Mouse (Mus musculus) MEL (cell line): ENCODE measurements at regions not wholly inside any gene's neighbourhood (a gene's known extent, or its start where the extent isn't known, plus 50 kb on each side); places are given as distances from the start of the nearest gene placed in this dataset.

ENCODE experiments used
- DNase-seq: peaks from one replicate; pipeline ENCODE4 v3.0.0; 2011; ENCODE audit warnings: low read depth, low spot score
- H3K27ac ChIP-seq: 2 replicates; pipeline ENCODE4 v1.5.1; 2012; ENCODE audit warnings: low read depth, mild to moderate bottlenecking, control low read depth, low read length, moderate library complexity; ENCODE audit not compliant: control insufficient read depth
- H3K27me3 ChIP-seq, 2 experiments: fragments of 150-350 bp in 1 of 2; sonication (generic) in 1 of 2; 2 replicates each; pipeline ENCODE4 v1.6.1; 2012; ENCODE audit warnings: low read length in 2 of 2, mild to moderate bottlenecking in 2 of 2, improper control_type of control experiment in 1 of 2, moderate library complexity in 1 of 2; ENCODE audit not compliant: insufficient read depth in 2 of 2, control insufficient read depth in 1 of 2
- H3K36me3 ChIP-seq, 2 experiments: 2 replicates each; pipeline ENCODE4 v1.6.1; 2012 to 2014; ENCODE audit warnings: low read length in 2 of 2, improper control_type of control experiment in 1 of 2, inconsistent platforms in 1 of 2, mild to moderate bottlenecking in 1 of 2; ENCODE audit not compliant: insufficient read depth in 2 of 2, control insufficient read depth in 1 of 2
- H3K4me1 ChIP-seq, 2 experiments: fragments of 150-350 bp in 1 of 2; sonication (generic) in 1 of 2; 2 replicates each; pipeline ENCODE4 v1.6.1; 2012; ENCODE audit warnings: low read length in 2 of 2, improper control_type of control experiment in 1 of 2, mild to moderate bottlenecking in 1 of 2; ENCODE audit not compliant: insufficient read depth in 2 of 2, control insufficient read depth in 1 of 2
- H3K4me3 ChIP-seq, 2 experiments: fragments of 150-350 bp in 1 of 2; sonication (generic) in 1 of 2; 2 replicates each; pipeline ENCODE4 v1.5.1; 2012; ENCODE audit warnings: low read depth in 2 of 2, low read length in 2 of 2, mild to moderate bottlenecking in 2 of 2, moderate library complexity in 2 of 2, control low read depth in 1 of 2, improper control_type of control experiment in 1 of 2; ENCODE audit not compliant: control insufficient read depth in 1 of 2, insufficient read depth in 1 of 2
- H3K79me2 ChIP-seq: 2 replicates; pipeline ENCODE4 v1.6.1; 2012; ENCODE audit warnings: mild to moderate bottlenecking, low read length, moderate library complexity; ENCODE audit not compliant: control insufficient read depth, poor library complexity, insufficient read depth
- H3K9ac ChIP-seq: 2 replicates; pipeline ENCODE4 v1.6.1; 2012; ENCODE audit warnings: low read depth, mild to moderate bottlenecking, control low read depth, low read length, moderate library complexity; ENCODE audit not compliant: control insufficient read depth, poor library complexity, severe bottlenecking
- H3K9me3 ChIP-seq: fragments of 150-350 bp; sonication (generic); replicated peaks from 2 replicates; pipeline ENCODE4 v1.6.1; 2012; ENCODE audit warnings: mild to moderate bottlenecking, low read length, improper control_type of control experiment, moderate library complexity; ENCODE audit not compliant: insufficient read depth
- CHD1 ChIP-seq: IDR thresholded peaks from 2 replicates; pipeline ENCODE4 v1.6.1; 2012; ENCODE audit warnings: low read depth, mild to moderate bottlenecking, inconsistent platforms, low read length, improper control_type of control experiment
- CHD2 ChIP-seq: IDR thresholded peaks from 2 replicates; pipeline ENCODE4 v1.6.1; 2011; ENCODE audit warnings: low read length, improper control_type of control experiment
- CTCF ChIP-seq, 3 experiments: IDR thresholded peaks in 2 of 3; conservative IDR thresholded peaks in 1 of 3; 2 replicates each; pipeline ENCODE4 v1.5.1; 2011 to 2012; ENCODE audit warnings: low read length in 3 of 3, low read depth in 2 of 3, mild to moderate bottlenecking in 2 of 3, improper control_type of control experiment in 1 of 3, inconsistent platforms in 1 of 3, mixed read lengths in 1 of 3, moderate library complexity in 1 of 3; ENCODE audit not compliant: control insufficient read depth in 1 of 3, insufficient read depth in 1 of 3, poor library complexity in 1 of 3, severe bottlenecking in 1 of 3
- ETS1 ChIP-seq: IDR thresholded peaks from 2 replicates; pipeline ENCODE4 v1.6.1; 2012; ENCODE audit warnings: low read depth, mild to moderate bottlenecking, inconsistent platforms, low read length, improper control_type of control experiment, moderate library complexity
- GABPA ChIP-seq: IDR thresholded peaks from 2 replicates; pipeline ENCODE4 v1.6.1; 2012; ENCODE audit warnings: low read depth, mild to moderate bottlenecking, inconsistent platforms, low read length, improper control_type of control experiment, moderate library complexity
- GATA1 ChIP-seq: IDR thresholded peaks from 2 replicates; pipeline ENCODE4 v1.6.1; 2011; ENCODE audit warnings: low read depth, low read length, improper control_type of control experiment
- HCFC1 ChIP-seq: IDR thresholded peaks from 2 replicates; pipeline ENCODE4 v1.6.1; 2012; ENCODE audit warnings: low read depth, mild to moderate bottlenecking, inconsistent platforms, low read length, improper control_type of control experiment, moderate library complexity
- KAT2A ChIP-seq: conservative IDR thresholded peaks from 2 replicates; pipeline ENCODE4 v1.6.1; 2012; ENCODE audit warnings: low read depth, low read length, improper control_type of control experiment, inconsistent platforms
- MAFK ChIP-seq: IDR thresholded peaks from 2 replicates; pipeline ENCODE4 v1.6.1; 2011; ENCODE audit warnings: low read depth, mild to moderate bottlenecking, low read length, improper control_type of control experiment, borderline replicate concordance
- MAX ChIP-seq: IDR thresholded peaks from 2 replicates; pipeline ENCODE4 v1.6.1; 2011; ENCODE audit warnings: low read length, improper control_type of control experiment
- MYB ChIP-seq: IDR thresholded peaks from 2 replicates; pipeline ENCODE4 v1.6.1; 2011; ENCODE audit warnings: mild to moderate bottlenecking, low read depth, low read length, improper control_type of control experiment
- MYC ChIP-seq: IDR thresholded peaks from 2 replicates; pipeline ENCODE4 v1.6.1; 2011; ENCODE audit warnings: low read depth, mild to moderate bottlenecking, low read length, improper control_type of control experiment, moderate library complexity
- NELFE ChIP-seq: IDR thresholded peaks from 2 replicates; pipeline ENCODE4 v1.6.1; 2011; ENCODE audit warnings: low read depth, low read length, improper control_type of control experiment
- NRF1 ChIP-seq: IDR thresholded peaks from 2 replicates; pipeline ENCODE4 v1.6.1; 2014; ENCODE audit warnings: low read depth, mild to moderate bottlenecking, inconsistent platforms, low read length, improper control_type of control experiment, moderate library complexity; ENCODE audit not compliant: poor library complexity, insufficient read depth, severe bottlenecking
- POLR2AphosphoS2 ChIP-seq: IDR thresholded peaks from 2 replicates; pipeline ENCODE4 v1.6.1; 2011; ENCODE audit warnings: low read length, improper control_type of control experiment
- SMC3 ChIP-seq: IDR thresholded peaks from 2 replicates; pipeline ENCODE4 v1.6.1; 2011; ENCODE audit warnings: low read depth, low read length, improper control_type of control experiment
- TBP ChIP-seq: IDR thresholded peaks from 2 replicates; pipeline ENCODE4 v1.8.0; 2011; ENCODE audit warnings: low read depth, low read length, improper control_type of control experiment
- USF1 ChIP-seq: IDR thresholded peaks from 2 replicates; pipeline ENCODE4 v1.6.1; 2014; ENCODE audit warnings: low read depth, mild to moderate bottlenecking, inconsistent platforms, low read length, improper control_type of control experiment, moderate library complexity
- USF2 ChIP-seq, 2 experiments: IDR thresholded peaks; 2 replicates each; pipeline ENCODE4 v1.6.1; 2011 to 2012; ENCODE audit warnings: improper control_type of control experiment in 2 of 2, low read length in 2 of 2, borderline replicate concordance in 1 of 2, inconsistent platforms in 1 of 2, low read depth in 1 of 2, mild to moderate bottlenecking in 1 of 2; ENCODE audit not compliant: insufficient read depth in 1 of 2
- ZC3H11A ChIP-seq: IDR thresholded peaks from 2 replicates; pipeline ENCODE4 v1.6.1; 2012; ENCODE audit warnings: low read depth, mild to moderate bottlenecking, inconsistent platforms, low read length, improper control_type of control experiment
- ZKSCAN1 ChIP-seq: IDR thresholded peaks from 2 replicates; pipeline ENCODE4 v1.6.1; 2012; ENCODE audit warnings: low read depth, mild to moderate bottlenecking, inconsistent platforms, low read length, improper control_type of control experiment, moderate library complexity

GRCm38 (mm10) chr8:100176502-100176901 is 760.2 kb upstream of the Cdh8 start:
- Histone ChIP-seq H3K27me3 (no peaks in the 10 kb centered on the region), H3K9me3 (no peaks in the 10 kb centered on the region), H3K27ac (no peak overlapping the region), H3K9ac (no peak overlapping the region), H3K79me2 (no peaks in the 10 kb centered on the region), H3K4me3 (no peak overlapping the region), H3K4me1 (no peaks in the 10 kb centered on the region), H3K36me3 (no peaks in the 10 kb centered on the region)
- DNase-seq, result no peak
- no peak for TF ChIP-seq NELFE

- Histone ChIP-seq H3K27ac (no peak overlapping the region), H3K9me3 (no peaks in the 10 kb centered on the region), H3K79me2 (no peaks in the 10 kb centered on the region), H3K9ac (no peak overlapping the region), H3K27me3 (no peaks in the 10 kb centered on the region), H3K36me3 (no peaks in the 10 kb centered on the region), H3K4me1 (no peaks in the 10 kb centered on the region), H3K4me3 (no peak overlapping the region)
- TF ChIP-seq ETS1 (no peak), POLR2AphosphoS2 (no peak), MYB (no peak), TBP (no peak), GABPA (no peak), MAX (no peak), NRF1 (no peak), CHD1 (no peak), MYC (no peak), ZKSCAN1 (no peak), USF1 (no peak), MAFK (no peak), SMC3 (no peak), ZC3H11A (no peak), USF2 (IDR thresholded peaks at IDR 0.05; ENCODE audit: borderline replicate concordance in 1 of 2, insufficient read depth in 1 of 2, low read depth in 1 of 2, low read length in 2 of 2) (no peak), KAT2A (no peak)
- no peak for DNase-seq
Measured at GRCm38 (mm10) chr8:100145411-100145810, 729.1 kb upstream of the Cdh8 start.

- H3K27me3 ChIP-seq, result no peaks in the 10 kb centered on the region
- no peak for TF ChIP-seq GATA1
- no peak for TF ChIP-seq HCFC1
- TF ChIP-seq MYC, result no peak
- no peak for TF ChIP-seq CHD2
- no peak for TF ChIP-seq CTCF (IDR thresholded peaks at IDR 0.05 in 2 of 3, conservative IDR thresholded peaks at IDR 0.05 in 1 of 3; ENCODE audit: control insufficient read depth in 1 of 3, insufficient read depth in 1 of 3, low read depth in 2 of 3, low read length in 3 of 3, poor library complexity in 1 of 3, severe bottlenecking in 1 of 3)
- H3K9me3 ChIP-seq, result no peaks in the 10 kb centered on the region
- no peaks in the 10 kb centered on the region for H3K4me1 ChIP-seq
- no peaks in the 10 kb centered on the region for H3K36me3 ChIP-seq
- DNase-seq, result no peak
- no peak overlapping the region for H3K4me3 ChIP-seq
- H3K9ac ChIP-seq, result no peak overlapping the region
- H3K79me2 ChIP-seq, result no peaks in the 10 kb centered on the region
- no peak overlapping the region for H3K27ac ChIP-seq
Measured at GRCm38 (mm10) chr8:100144124-100144680, 727.9 kb upstream of the Cdh8 start.
